Mouse (Mus musculus) thymus, postnatal 25 days (tissue): ENCODE measurements around the gene Tatdn2.
A peak's percentile ranks its signal among the peaks of the same experiment; 100 is the strongest.
"Not testable (repeated sequence)": the region's sequence is repeated elsewhere in the genome, so short reads cannot be mapped to it uniquely, and the experiment has no call there.

ENCODE experiments used
- DNase-seq: peaks from one replicate; pipeline ENCODE4 v3.0.0; 2022

Tatdn2 gene

GRCm38 (mm10) chr6:113696582-113697221 is at the start of gene Tatdn2:
Gene Tatdn2, plus strand, starts transcription at chr6:113697050.
- DNase-seq, result peak; percentile 95

DNA sequence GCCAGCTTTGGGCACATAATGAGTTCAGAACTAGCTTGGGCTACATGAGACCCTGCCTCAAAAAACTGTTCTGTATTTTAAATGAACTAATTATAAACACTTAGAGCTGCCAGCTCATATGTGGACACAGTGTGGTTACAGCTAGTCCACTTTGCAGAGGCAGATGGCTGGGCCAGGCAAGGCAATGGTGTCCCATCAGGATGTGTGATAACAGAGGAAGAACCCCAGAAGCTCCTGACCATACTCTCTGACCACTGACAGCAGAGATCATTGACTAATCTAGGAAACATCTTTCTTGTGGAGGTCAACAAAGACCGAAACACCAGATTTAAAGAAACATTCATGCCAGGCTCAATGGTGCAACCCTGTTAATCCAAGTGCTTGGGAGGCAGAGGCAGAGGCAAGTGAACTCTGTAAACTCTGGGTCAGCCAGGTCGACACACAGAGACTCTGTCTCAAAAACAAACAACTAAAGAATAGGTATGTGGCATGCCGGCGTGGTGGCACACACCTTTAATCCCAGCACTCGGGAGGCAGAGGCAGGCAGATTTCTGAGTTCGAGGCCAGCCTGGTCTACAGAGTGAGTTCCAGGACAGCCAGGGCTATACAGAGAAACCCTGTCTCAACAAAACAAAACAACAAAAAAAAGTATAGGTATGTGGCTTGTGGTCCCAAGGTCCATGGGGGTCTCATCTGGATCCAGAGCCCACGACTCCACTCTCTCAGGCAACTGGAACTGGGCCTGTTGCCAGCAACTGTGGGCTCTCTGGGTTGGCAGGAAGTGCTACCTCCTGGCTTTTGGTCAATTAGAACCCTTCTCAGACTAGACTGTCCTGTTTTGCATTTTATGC is 47.3 kb upstream of the Tatdn2 start:
- no peak for DNase-seq

DNA sequence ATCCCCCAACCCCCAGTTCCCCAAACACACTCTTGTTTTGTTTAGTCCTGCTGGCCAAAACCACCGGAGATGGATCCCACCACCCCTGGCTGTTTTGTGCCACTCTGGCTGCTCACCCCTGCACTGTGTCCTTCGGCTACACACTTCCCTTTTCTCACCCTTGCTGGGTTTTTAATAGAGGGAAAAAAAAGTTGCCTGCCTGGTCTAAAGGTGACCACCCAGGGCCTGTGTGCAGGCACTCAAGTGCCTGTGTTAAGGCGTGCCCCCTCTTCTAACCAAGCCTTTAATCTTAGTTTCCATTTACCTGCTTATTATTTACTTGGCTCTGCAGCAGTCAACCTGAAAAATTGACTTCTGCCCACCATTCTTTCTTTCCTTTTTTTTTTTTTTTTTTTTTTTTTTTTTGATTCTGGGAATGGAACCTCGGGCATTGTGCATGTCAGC is 46.6 kb upstream of the Tatdn2 start:
- no peak for DNase-seq

GRCm38 (mm10) chr6:113651626-113652025 is 45.2 kb upstream of the Tatdn2 start:
- DNase-seq, result no peak

DNA sequence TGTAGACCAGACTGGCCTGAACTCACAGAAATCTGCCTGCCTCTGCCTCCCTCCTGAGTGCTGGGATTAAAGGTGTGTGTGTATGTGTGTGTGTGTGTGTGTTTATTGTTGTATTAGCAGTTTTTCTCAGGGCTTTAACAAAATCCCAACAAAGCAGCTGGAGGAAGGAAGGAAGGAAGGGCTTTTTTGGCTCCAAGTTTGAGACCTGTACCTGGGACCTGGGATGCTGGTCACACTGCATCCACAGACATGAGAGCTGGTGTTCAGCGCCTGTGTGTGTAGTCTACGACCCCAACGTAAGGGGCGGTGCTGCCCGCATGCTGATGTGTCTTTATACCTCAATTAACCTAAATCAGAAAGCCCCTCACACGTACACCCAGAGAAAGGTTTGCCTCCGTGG is 43.3 kb upstream of the Tatdn2 start:
- no peak for DNase-seq

DNA sequence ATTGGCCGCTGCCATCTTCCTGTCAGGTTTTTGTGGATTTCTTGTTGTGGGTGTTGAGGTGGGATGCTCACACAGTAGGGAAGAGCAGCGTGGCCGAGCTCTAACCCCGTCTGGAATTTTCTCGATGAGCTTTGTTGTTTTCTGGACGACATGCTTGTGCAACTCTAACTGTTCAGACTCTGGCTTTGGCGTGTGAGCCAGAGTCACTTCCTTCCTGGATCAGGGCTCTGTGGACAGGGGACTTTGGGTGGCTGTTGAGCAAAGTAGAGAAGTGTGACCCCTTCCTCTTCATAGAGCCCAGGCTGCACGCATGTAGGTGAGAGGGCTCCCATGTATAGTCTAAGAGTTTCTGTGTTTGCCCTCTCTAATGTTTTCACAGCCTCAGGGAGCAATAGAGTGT is 42.7 kb upstream of the Tatdn2 start:
- DNase-seq, result no peak

- DNase-seq, result no peak
These were observed 42.0 kb upstream of the Tatdn2 start for GRCm38 (mm10) chr6:113654753-113655397.

GRCm38 (mm10) chr6:113655475-113655874 is 41.4 kb upstream of the Tatdn2 start:
- no peak for DNase-seq

GRCm38 (mm10) chr6:113656847-113657246 is 40.0 kb upstream of the Tatdn2 start:
- no peak for DNase-seq

GRCm38 (mm10) chr6:113658226-113658625 is 38.6 kb upstream of the Tatdn2 start:
- DNase-seq, result no peak

DNA sequence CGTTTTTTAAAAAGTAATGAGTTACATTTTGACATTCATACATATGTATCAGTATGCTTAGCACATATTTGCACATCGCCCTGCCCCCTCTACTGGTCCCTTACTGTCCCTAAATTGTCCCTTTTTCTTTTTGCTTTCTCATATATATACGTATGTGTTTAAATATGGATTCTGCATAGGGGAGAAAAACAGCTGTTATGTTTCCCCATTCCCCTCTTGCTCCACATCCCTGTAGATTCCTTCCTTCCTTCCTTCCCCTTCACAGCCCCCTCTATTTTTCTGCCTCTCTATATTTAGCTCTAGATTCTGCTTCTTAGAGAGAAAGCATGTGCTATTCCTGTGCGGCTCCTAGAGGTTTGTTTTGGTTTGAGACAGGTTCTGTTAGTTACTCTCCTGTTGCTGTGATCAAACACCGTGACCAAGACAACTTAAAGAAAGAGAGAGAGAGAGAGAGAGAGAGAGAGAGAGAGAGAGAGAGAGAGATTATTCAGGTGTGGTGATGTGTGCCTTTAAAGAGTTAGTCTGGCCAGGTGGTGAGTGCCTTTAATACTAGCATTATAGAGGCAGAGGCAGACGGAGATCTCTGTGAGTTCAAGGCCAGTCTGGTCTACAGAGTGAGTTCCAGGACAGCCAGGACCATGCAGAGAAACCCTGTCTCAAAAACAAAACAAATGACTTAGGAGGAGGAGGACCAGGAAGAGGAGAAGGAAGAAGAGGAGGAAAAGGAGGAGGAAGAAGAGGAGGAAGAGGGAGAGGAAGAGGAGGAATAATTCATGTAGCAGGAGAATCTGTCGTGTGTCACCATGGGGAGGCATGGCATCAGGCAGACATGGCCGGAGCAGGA is 37.0 kb upstream of the Tatdn2 start:
- DNase-seq, result no peak

DNA sequence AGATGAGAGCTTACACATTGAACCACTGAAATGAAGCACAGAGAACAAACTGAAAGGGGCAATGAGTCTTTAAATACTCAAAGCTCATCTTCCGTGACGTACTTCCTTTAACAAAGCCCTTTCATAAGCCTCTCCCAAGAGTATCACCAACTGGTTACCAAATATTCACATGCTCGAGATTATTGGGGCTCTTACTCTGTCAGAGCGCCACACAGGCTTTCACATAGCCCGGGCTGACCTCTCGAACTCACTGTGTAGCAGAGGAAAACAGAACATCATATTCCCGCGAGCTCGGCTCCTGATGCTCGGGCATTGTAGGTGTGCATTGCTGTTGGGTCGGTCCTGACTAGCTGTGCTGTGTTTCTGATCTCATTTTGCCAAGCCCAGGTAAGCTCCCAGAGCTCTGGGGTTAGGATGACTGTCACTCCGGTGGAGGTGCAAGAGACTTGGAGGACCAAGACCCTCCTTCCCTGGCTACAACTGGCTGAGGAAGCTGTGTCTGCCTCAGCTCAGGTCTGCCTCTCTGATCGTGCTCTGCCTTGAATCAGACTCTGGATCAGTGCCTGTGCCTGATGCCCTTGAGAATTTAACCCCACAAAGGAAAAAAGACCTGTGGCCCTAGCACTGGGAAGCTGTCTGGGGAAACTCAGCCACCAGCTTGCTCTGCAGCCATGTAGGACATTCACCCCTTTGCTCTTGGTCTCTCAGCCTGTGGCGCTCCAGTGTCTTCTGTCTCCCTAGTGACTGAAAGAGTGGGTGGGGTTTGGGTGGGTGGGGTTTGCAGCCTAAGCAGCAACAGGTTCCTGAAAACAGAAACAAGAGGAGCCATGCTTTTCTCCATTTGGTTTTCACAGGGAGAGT is 36.1 kb upstream of the Tatdn2 start:
- DNase-seq, result no peak

GRCm38 (mm10) chr6:113661353-113662241 is 35.3 kb upstream of the Tatdn2 start:
- DNase-seq, result no peak

- no peak for DNase-seq
These were observed 33.7 kb upstream of the Tatdn2 start for GRCm38 (mm10) chr6:113662964-113663700.

DNA sequence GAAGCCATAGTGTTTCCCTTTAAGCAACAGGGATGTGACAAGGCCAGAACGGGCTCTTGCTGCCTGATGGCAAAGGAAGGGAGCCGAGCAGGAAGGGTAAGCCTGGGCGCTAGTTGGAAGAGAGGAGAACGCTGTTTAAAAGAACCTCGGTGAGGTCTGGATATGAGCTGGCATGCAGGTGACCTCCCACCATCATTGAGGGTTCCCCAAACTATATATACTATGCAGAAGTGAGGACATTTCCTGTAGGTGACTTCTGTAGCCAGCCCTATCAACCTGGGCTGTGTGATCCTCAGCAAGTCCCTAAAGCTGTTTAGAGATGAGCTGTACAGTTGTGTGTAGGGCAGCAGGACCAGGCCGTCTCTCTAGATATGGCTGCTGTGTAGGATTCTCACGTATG is 32.5 kb upstream of the Tatdn2 start:
- DNase-seq, result no peak

DNA sequence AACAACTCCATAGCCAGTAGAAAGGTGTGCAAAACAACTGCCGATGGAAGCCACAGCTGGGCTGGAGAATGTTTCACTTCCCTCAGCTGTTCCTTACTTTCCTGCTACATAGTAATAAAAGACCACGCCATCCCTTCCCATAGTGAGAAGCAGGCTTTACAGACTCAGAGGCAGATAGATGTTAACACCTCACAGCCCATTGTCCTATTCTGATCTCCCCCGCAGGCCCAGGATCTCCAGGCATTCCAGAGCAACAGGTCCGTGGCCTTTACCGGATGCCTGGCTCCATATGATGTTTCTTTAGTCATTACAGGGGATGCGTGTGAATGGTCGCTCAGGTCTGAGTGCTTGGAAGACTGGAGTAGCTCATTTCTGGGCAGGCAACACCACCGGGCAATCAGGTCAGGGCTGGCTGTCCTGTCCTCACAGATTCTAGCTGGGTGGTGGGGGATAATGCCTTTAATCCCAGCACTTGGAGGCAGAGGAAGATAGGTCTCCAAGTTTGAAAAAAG is 29.2 kb upstream of the Tatdn2 start:
- DNase-seq, result no peak

- DNase-seq, result peak; percentile 66
These were observed 28.3 kb upstream of the Tatdn2 start for GRCm38 (mm10) chr6:113668287-113669154.

DNA sequence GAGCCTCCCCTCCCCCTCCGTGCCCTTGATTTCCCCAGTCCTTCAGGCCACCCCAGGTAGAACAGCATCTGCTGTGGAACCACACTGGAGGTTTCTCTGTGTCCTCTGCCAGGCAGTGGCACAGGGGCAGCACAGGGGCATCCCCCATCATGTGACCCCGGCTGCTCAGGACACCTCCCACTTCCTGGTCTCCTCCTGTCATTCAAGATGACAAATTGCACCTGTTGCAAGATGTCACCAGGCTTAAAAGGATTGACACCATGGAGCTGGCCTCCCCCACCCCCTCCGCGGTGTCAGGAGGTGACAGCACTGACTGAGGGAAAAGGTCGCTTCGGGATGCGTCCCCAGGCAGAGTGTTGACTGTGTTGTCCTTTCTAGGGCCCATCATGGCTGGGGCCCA is 27.0 kb upstream of the Tatdn2 start:
- peak; percentile 55 for DNase-seq

GRCm38 (mm10) chr6:113672029-113672428 is 24.8 kb upstream of the Tatdn2 start:
- not testable (repeated sequence) for DNase-seq
